Mouse (Mus musculus): ENCODE measurements around the gene Mst1r. TPM values are rescaled to one million over a fixed set of nuclear protein-coding genes. Genes with fewer than 3 reads are reported as not detected.
A peak's percentile ranks its signal among the peaks of the same experiment; 100 is the strongest.

Gene Mst1r
- polyA plus RNA-seq, 1 experiment = 1.8 TPM

- Histone ChIP-seq H3K4me3 (ENCODE audit: extremely low read depth, insufficient read depth, insufficient read length) (no peak overlapping the region), H3K27ac (ENCODE audit: insufficient read depth, low read length) (no peak overlapping the region), H3K4me1 (ENCODE audit: control insufficient read depth, insufficient read depth, insufficient read length) (peaks cover 2% of the 10 kb centered on the region; the same call in 1 of the 2 replicates), H3K36me3 (ENCODE audit: control insufficient read depth, insufficient read depth, low read length) (peaks cover 15% of the 10 kb centered on the region), H3K27me3 (ENCODE audit: control insufficient read depth, insufficient read depth, low read length) (no peaks in the 10 kb centered on the region)
- peak in 1 of 2 experiments; percentile 19 for DNase-seq (ENCODE audit: low read depth in 1 of 2, low spot score in 2 of 2)
- TF ChIP-seq POLR2A (IDR thresholded peaks at IDR 0.05; ENCODE audit: low read depth, low read length) = no peak
- peak; percentile 31; the same call in 1 of the 2 replicates for TF ChIP-seq CTCF (IDR thresholded peaks at IDR 0.05; ENCODE audit: extremely low read depth, insufficient read depth, insufficient read length, insufficient replicate concordance)
- WGBS = 45% methylated on average over 44 of the region's 44 CpGs
Measured at GRCm38 (mm10) chr9:107900840-107901626, 5.6 kb upstream of the Mst1r start.

- Histone ChIP-seq H3K27me3 (ENCODE audit: control insufficient read depth, insufficient read depth, low read length) (no peaks in the 10 kb centered on the region), H3K27ac (ENCODE audit: insufficient read depth, low read length) (no peak overlapping the region), H3K4me3 (ENCODE audit: extremely low read depth, insufficient read depth, insufficient read length) (no peak overlapping the region), H3K36me3 (ENCODE audit: control insufficient read depth, insufficient read depth, low read length) (peaks cover 15% of the 10 kb centered on the region), H3K4me1 (ENCODE audit: control insufficient read depth, insufficient read depth, insufficient read length) (peaks cover 2% of the 10 kb centered on the region; the same call in 1 of the 2 replicates)
- 63% methylated on average over 17 of the region's 17 CpGs for WGBS
- TF ChIP-seq POLR2A (IDR thresholded peaks at IDR 0.05; ENCODE audit: low read depth, low read length) = no peak
- no peak for TF ChIP-seq CTCF (IDR thresholded peaks at IDR 0.05; ENCODE audit: extremely low read depth, insufficient read depth, insufficient read length, insufficient replicate concordance)
- DNase-seq (ENCODE audit: low read depth in 1 of 2, low spot score in 2 of 2) = no peak
Measured at GRCm38 (mm10) chr9:107901627-107901914, 5.1 kb upstream of the Mst1r start.

GRCm38 (mm10) chr9:107904726-107905125 lies 1.9 kb upstream of the Mst1r start:
- peak; percentile 68 to 80 for DNase-seq (ENCODE audit: low read depth in 1 of 2, low spot score in 2 of 2)
- Histone ChIP-seq H3K36me3 (ENCODE audit: control insufficient read depth, insufficient read depth, low read length) (peaks cover 15% of the 10 kb centered on the region), H3K4me3 (ENCODE audit: extremely low read depth, insufficient read depth, insufficient read length) (no peak overlapping the region), H3K27me3 (ENCODE audit: control insufficient read depth, insufficient read depth, low read length) (no peaks in the 10 kb centered on the region), H3K27ac (ENCODE audit: insufficient read depth, low read length) (no peak overlapping the region), H3K4me1 (ENCODE audit: control insufficient read depth, insufficient read depth, insufficient read length) (peaks cover 2% of the 10 kb centered on the region; the same call in 1 of the 2 replicates)
- 5% methylated on average over 4 of the region's 4 CpGs for WGBS
- no peak for TF ChIP-seq POLR2A (IDR thresholded peaks at IDR 0.05; ENCODE audit: low read depth, low read length)
- TF ChIP-seq CTCF (IDR thresholded peaks at IDR 0.05; ENCODE audit: extremely low read depth, insufficient read depth, insufficient read length, insufficient replicate concordance) = peak; percentile 91; the same call in 1 of the 2 replicates

GRCm38 (mm10) chr9:107906967-107907800 lies 511 bp downstream of the Mst1r start:
- H3K27ac ChIP-seq (ENCODE audit: insufficient read depth, low read length) = no peak overlapping the region

GRCm38 (mm10) chr9:107907801-107908120 lies 1.1 kb downstream of the Mst1r start:
- Histone ChIP-seq H3K4me3 (ENCODE audit: extremely low read depth, insufficient read depth, insufficient read length) (no peak overlapping the region), H3K36me3 (ENCODE audit: control insufficient read depth, insufficient read depth, low read length) (peaks cover under 1% of the 10 kb centered on the region; the same call in 1 of the 2 replicates), H3K27me3 (ENCODE audit: control insufficient read depth, insufficient read depth, low read length) (no peaks in the 10 kb centered on the region), H3K27ac (ENCODE audit: insufficient read depth, low read length) (no peak overlapping the region), H3K4me1 (ENCODE audit: control insufficient read depth, insufficient read depth, insufficient read length) (no peaks in the 10 kb centered on the region)
- TF ChIP-seq CTCF (IDR thresholded peaks at IDR 0.05; ENCODE audit: extremely low read depth, insufficient read depth, insufficient read length, insufficient replicate concordance) (no peak), POLR2A (IDR thresholded peaks at IDR 0.05; ENCODE audit: low read depth, low read length) (no peak)
- WGBS = 91% methylated on average over 14 of the region's 14 CpGs
- DNase-seq (ENCODE audit: low read depth in 1 of 2, low spot score in 2 of 2) = no peak

More at GRCm38 (mm10) chr9:107906967-107907800, 511 bp downstream of the Mst1r start:
- Histone ChIP-seq H3K4me1 (ENCODE audit: control insufficient read depth, insufficient read depth, insufficient read length) (no peaks in the 10 kb centered on the region), H3K36me3 (ENCODE audit: control insufficient read depth, insufficient read depth, low read length) (peaks cover 2% of the 10 kb centered on the region; the same call in 1 of the 2 replicates), H3K4me3 (ENCODE audit: extremely low read depth, insufficient read depth, insufficient read length) (no peak overlapping the region), H3K27me3 (ENCODE audit: control insufficient read depth, insufficient read depth, low read length) (no peaks in the 10 kb centered on the region)
- WGBS = 77% methylated on average over 31 of the region's 31 CpGs
- no peak for DNase-seq (ENCODE audit: low read depth in 1 of 2, low spot score in 2 of 2)
- TF ChIP-seq POLR2A (IDR thresholded peaks at IDR 0.05; ENCODE audit: low read depth, low read length) (no peak), CTCF (IDR thresholded peaks at IDR 0.05; ENCODE audit: extremely low read depth, insufficient read depth, insufficient read length, insufficient replicate concordance) (no peak)

GRCm38 (mm10) chr9:107908410-107909158 lies 1.9 kb downstream of the Mst1r start:
- WGBS = 70% methylated on average over 18 of the region's 18 CpGs
- Histone ChIP-seq H3K27me3 (ENCODE audit: control insufficient read depth, insufficient read depth, low read length) (no peaks in the 10 kb centered on the region), H3K36me3 (ENCODE audit: control insufficient read depth, insufficient read depth, low read length) (no peaks in the 10 kb centered on the region), H3K4me3 (ENCODE audit: extremely low read depth, insufficient read depth, insufficient read length) (no peak overlapping the region), H3K27ac (ENCODE audit: insufficient read depth, low read length) (no peak overlapping the region), H3K4me1 (ENCODE audit: control insufficient read depth, insufficient read depth, insufficient read length) (no peaks in the 10 kb centered on the region)
- TF ChIP-seq CTCF (IDR thresholded peaks at IDR 0.05; ENCODE audit: extremely low read depth, insufficient read depth, insufficient read length, insufficient replicate concordance) (no peak), POLR2A (IDR thresholded peaks at IDR 0.05; ENCODE audit: low read depth, low read length) (no peak)
- no peak for DNase-seq (ENCODE audit: low read depth in 1 of 2, low spot score in 2 of 2)
